Mouse (Mus musculus): ENCODE data around the gene Pdcd6. TPM values are rescaled to one million over a fixed set of nuclear protein-coding genes. Genes with fewer than 3 reads are reported as not detected.

Gene Pdcd6
- polyA plus RNA-seq, 1 experiment from 2014 or later: 86.2 TPM

DNA sequence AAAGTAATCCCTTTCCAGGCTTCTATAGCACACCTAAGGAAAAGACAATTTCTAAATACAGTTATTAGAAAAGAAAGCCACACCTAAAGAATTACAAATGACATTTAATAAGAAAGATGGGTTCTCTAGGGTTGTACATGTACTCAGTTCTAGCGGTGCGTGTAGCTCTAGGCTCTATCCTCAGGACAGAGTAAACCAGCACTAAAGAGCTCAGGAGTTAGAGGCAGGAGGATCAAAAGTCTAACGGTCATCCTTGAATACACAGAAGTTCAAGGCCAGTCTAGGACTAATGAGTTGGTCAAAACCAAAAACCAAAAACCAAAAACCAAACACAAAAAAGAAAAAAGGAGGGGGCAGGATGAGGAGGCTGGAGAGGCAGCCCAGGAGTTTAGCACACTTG lies 2.8 kb downstream of the Pdcd6 start:
- 89% methylated on average over 3 of the region's 3 CpGs for WGBS (ENCODE audit: insufficient replicate concordance)
- no peak for ATAC-seq (ENCODE audit: low read depth)
- no peak overlapping the region for H3K4me2 ChIP-seq

GRCm38 (mm10) chr13:74305780-74306179 lies 11.6 kb downstream of the Pdcd6 start:
- Histone ChIP-seq H3K4me2 (no peak overlapping the region), H3K27ac (no peak overlapping the region), H3K27me3 (no peaks in the 10 kb centered on the region), H3K36me3 (peaks cover 72% of the 10 kb centered on the region), H3K4me1 (replicated peaks) (no peaks in the 10 kb centered on the region), H3K9me3 (replicated peaks) (no peaks in the 10 kb centered on the region), H3K9ac (no peak overlapping the region), H3K4me3 (replicated peaks) (no peak overlapping the region)
- DNase-seq (no peak), ATAC-seq (ENCODE audit: low read depth) (no peak)
- WGBS (ENCODE audit: insufficient replicate concordance): 90% methylated on average over 1 of the region's 1 CpGs

More for the DNA sequence above, 2.8 kb downstream of the Pdcd6 start:
- peaks cover 37% of the 10 kb centered on the region for H3K4me1 ChIP-seq (replicated peaks)
- H3K36me3 ChIP-seq: peaks cover 32% of the 10 kb centered on the region
- no peak overlapping the region for H3K4me3 ChIP-seq (replicated peaks)
- no peak overlapping the region for H3K27ac ChIP-seq
- no peak for DNase-seq
- H3K9me3 ChIP-seq (replicated peaks): no peaks in the 10 kb centered on the region
- H3K27me3 ChIP-seq: no peaks in the 10 kb centered on the region
- H3K9ac ChIP-seq: no peak overlapping the region

- no peak overlapping the region for H3K9ac ChIP-seq
- 78% methylated on average over 6 of the region's 6 CpGs for WGBS (ENCODE audit: insufficient replicate concordance)
Measured at GRCm38 (mm10) chr13:74305380-74305779, 12.0 kb downstream of the Pdcd6 start.

GRCm38 (mm10) chr13:74302050-74303037 lies 15.0 kb downstream of the Pdcd6 start:
- Histone ChIP-seq H3K4me2 (no peak overlapping the region), H3K27me3 (no peaks in the 10 kb centered on the region), H3K9me3 (replicated peaks) (no peaks in the 10 kb centered on the region), H3K27ac (no peak overlapping the region), H3K9ac (no peak overlapping the region), H3K36me3 (peaks cover 44% of the 10 kb centered on the region), H3K4me1 (replicated peaks) (no peaks in the 10 kb centered on the region), H3K4me3 (replicated peaks) (no peak overlapping the region)
- no peak for DNase-seq
- WGBS (ENCODE audit: insufficient replicate concordance): 75% methylated on average over 10 of the region's 10 CpGs
- no peak for ATAC-seq (ENCODE audit: low read depth)

More at GRCm38 (mm10) chr13:74305380-74305779, 12.0 kb downstream of the Pdcd6 start:
- Histone ChIP-seq H3K9me3 (replicated peaks) (no peaks in the 10 kb centered on the region), H3K4me1 (replicated peaks) (no peaks in the 10 kb centered on the region), H3K36me3 (peaks cover 68% of the 10 kb centered on the region), H3K27ac (no peak overlapping the region), H3K4me2 (no peak overlapping the region), H3K4me3 (replicated peaks) (no peak overlapping the region), H3K27me3 (no peaks in the 10 kb centered on the region)
- ATAC-seq (ENCODE audit: low read depth) (no peak), DNase-seq (no peak)

DNA sequence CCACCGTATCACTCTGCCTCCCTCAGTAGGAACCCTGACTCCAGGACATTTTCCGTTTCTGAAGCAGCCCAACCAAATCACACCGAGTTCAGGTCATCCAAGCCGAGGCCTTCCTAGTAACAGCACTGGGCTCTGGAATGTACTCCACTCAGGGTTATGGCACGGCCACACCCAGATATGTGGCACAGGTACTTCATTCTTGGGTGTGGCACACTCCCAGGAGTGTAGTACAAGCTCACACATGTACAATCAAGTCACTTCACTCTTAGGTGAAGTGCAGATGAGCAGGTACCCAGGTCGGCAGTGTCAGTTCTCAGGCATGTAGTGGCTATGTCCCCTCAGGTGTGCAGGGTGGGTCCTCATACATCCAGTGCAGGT lies 15.8 kb downstream of the Pdcd6 start:
- Histone ChIP-seq H3K36me3 (peaks cover 37% of the 10 kb centered on the region), H3K27ac (no peak overlapping the region), H3K4me3 (replicated peaks) (no peak overlapping the region), H3K4me1 (replicated peaks) (no peaks in the 10 kb centered on the region), H3K9me3 (replicated peaks) (no peaks in the 10 kb centered on the region), H3K27me3 (no peaks in the 10 kb centered on the region), H3K9ac (no peak overlapping the region), H3K4me2 (no peak overlapping the region)
- WGBS (ENCODE audit: insufficient replicate concordance): 67% methylated on average over 6 of the region's 6 CpGs
- DNase-seq (no peak), ATAC-seq (ENCODE audit: low read depth) (peak; percentile 45)

- H3K9me3 ChIP-seq (replicated peaks): no peaks in the 10 kb centered on the region
- H3K4me2 ChIP-seq: no peak overlapping the region
- peaks cover 32% of the 10 kb centered on the region for H3K36me3 ChIP-seq
- WGBS (ENCODE audit: insufficient replicate concordance): 27% methylated on average over 4 of the region's 4 CpGs
- ATAC-seq (ENCODE audit: low read depth): peak; percentile 47
- no peak overlapping the region for H3K27ac ChIP-seq
- H3K27me3 ChIP-seq: no peaks in the 10 kb centered on the region
- no peaks in the 10 kb centered on the region for H3K4me1 ChIP-seq (replicated peaks)
- H3K4me3 ChIP-seq (replicated peaks): no peak overlapping the region
- DNase-seq: peak; percentile 29
- no peak overlapping the region for H3K9ac ChIP-seq
Measured at GRCm38 (mm10) chr13:74300925-74301606, 16.3 kb downstream of the Pdcd6 start.

DNA sequence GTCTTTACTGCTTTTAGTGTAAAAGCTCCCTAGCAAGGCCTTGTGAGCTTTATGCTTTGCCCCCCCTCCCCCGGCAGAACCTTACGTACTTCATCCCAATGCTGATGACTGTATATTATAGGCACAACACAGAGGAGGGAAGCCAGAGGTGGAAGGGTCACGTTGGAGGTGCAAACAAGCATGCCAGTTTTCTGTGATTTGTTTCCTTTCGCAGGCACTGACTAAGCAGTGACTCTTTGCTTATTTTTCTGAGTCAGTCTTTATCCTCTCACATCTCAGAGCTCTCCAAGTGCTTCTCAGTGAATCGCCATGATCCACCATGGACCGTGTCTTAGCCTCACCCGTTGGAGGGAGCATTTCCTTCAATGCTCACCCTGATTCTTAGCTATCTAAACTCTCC lies 21.0 kb downstream of the Pdcd6 start:
- Histone ChIP-seq H3K4me3 (replicated peaks) (no peak overlapping the region), H3K4me2 (no peak overlapping the region), H3K9me3 (replicated peaks) (no peaks in the 10 kb centered on the region), H3K27ac (no peak overlapping the region), H3K4me1 (replicated peaks) (peaks cover 9% of the 10 kb centered on the region), H3K27me3 (peaks cover 17% of the 10 kb centered on the region), H3K9ac (no peak overlapping the region), H3K36me3 (no peaks in the 10 kb centered on the region)
- DNase-seq (no peak), ATAC-seq (ENCODE audit: low read depth) (no peak)
- 56% methylated on average over 7 of the region's 7 CpGs for WGBS (ENCODE audit: insufficient replicate concordance)

GRCm38 (mm10) chr13:74292167-74292566 lies 25.2 kb downstream of the Pdcd6 start, which contains the start of gene Ahrr:
TSS of gene Ahrr (minus strand) at chr13:74292331.
- DNase-seq (peak; percentile 57), ATAC-seq (ENCODE audit: low read depth) (peak; percentile 80)
- Histone ChIP-seq H3K4me3 (replicated peaks) (peak within 1 kb of the TSS; percentile 12; the same call in 1 of the 2 replicates), H3K9me3 (replicated peaks) (no peaks in the 10 kb centered on the region), H3K27me3 (peaks cover 23% of the 10 kb centered on the region), H3K4me1 (replicated peaks) (peaks cover 9% of the 10 kb centered on the region), H3K4me2 (peak within 1 kb of the TSS; percentile 46), H3K36me3 (no peaks in the 10 kb centered on the region), H3K9ac (no peak within 1 kb of the TSS), H3K27ac (no peak within 1 kb of the TSS)
- under 1% methylated on average over 27 of the region's 27 CpGs for whole genome bisulfite sequencing (ENCODE audit: insufficient replicate concordance)

GRCm38 (mm10) chr13:74289646-74290045 lies 27.7 kb downstream of the Pdcd6 start:
- Histone ChIP-seq H3K4me3 (replicated peaks) (no peak overlapping the region), H3K9me3 (replicated peaks) (no peaks in the 10 kb centered on the region), H3K9ac (no peak overlapping the region), H3K4me2 (no peak overlapping the region), H3K27ac (no peak overlapping the region), H3K4me1 (replicated peaks) (peaks cover 9% of the 10 kb centered on the region), H3K36me3 (no peaks in the 10 kb centered on the region), H3K27me3 (peaks cover 26% of the 10 kb centered on the region)
- 62% methylated on average over 5 of the region's 5 CpGs for WGBS (ENCODE audit: insufficient replicate concordance)
- ATAC-seq (ENCODE audit: low read depth): no peak
- no peak for DNase-seq

GRCm38 (mm10) chr13:74282299-74282698 lies 35.1 kb downstream of the Pdcd6 start:
- Histone ChIP-seq H3K4me2 (no peak overlapping the region), H3K4me3 (replicated peaks) (no peak overlapping the region), H3K9ac (no peak overlapping the region), H3K9me3 (replicated peaks) (no peaks in the 10 kb centered on the region), H3K27ac (no peak overlapping the region), H3K36me3 (no peaks in the 10 kb centered on the region), H3K27me3 (0 out of 2 replicates have a peak, but pooled peaks cover 4% of the 10 kb centered on the region), H3K4me1 (replicated peaks) (no peaks in the 10 kb centered on the region)
- 67% methylated on average over 1 of the region's 2 CpGs for WGBS (ENCODE audit: insufficient replicate concordance)
- ATAC-seq (ENCODE audit: low read depth) (no peak), DNase-seq (no peak)

DNA sequence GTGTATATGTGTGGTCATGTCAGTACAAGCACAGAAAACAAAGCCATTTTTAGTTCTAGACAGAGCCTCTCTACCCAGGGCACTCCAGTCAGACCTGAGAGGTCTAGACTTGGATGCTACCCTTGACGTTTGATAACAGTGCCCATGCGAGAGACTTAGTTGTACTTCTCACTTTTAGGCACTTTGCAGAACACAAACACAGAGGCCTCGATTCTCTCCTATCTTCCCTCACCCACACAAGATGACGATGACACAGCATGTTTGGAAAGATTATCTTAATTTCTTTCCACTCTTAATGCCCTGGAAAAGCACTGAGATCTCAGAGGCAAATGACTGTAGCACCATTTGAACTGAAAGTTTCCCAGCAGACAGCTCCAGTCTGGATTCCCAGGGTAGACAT lies 41.7 kb downstream of the Pdcd6 start:
- Histone ChIP-seq H3K9ac (no peak overlapping the region), H3K4me1 (replicated peaks) (peaks cover 32% of the 10 kb centered on the region), H3K27me3 (no peaks in the 10 kb centered on the region), H3K9me3 (replicated peaks) (no peaks in the 10 kb centered on the region), H3K27ac (peak overlapping the region; percentile 64), H3K4me2 (peak overlapping the region; percentile 4), H3K4me3 (replicated peaks) (no peak overlapping the region), H3K36me3 (no peaks in the 10 kb centered on the region)
- WGBS (ENCODE audit: insufficient replicate concordance): 11% methylated on average over 4 of the region's 4 CpGs
- DNase-seq: peak; percentile 20
- peak; percentile 93 for ATAC-seq (ENCODE audit: low read depth)
